8 mouse cellular contexts compared by ENCODE assay signal in the genomic region with DNA sequence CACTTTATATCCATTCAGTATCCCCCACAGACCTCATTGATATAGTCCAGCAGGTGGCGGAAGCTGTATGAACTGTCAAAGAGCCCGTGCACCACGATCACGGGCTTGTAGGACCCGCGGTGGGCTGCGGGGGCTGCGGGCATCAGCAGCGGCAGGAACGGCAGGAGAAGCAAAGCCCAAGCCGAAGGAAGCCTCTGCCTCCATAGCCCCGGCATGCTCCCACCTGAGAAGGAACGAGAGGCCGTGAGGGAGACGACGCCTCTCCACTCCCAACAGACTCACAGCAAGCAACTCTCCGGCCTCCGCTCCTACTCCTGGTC. TPM values are rescaled to one million over a fixed set of nuclear protein-coding genes. Genes with fewer than 3 reads are reported as not detected.
DNase-seq lines count a peak whose midpoint lies in the region; ATAC-seq and TF ChIP-seq lines count a peak whose summit lies in the region.

No protein-coding gene starts in this region.

- DNase-seq in layer of hippocampus, adult 2 months (ENCODE audit: low spot score in 2 of 2) = no peak
- no peak for DNase-seq in layer of hippocampus, adult 8-10 months (ENCODE audit: low spot score in 2 of 2)
- DNase-seq in brain, adult 2 months (ENCODE audit: low read depth, low spot score) = peak; percentile 64
- peak; percentile 68 for DNase-seq in thymus, postnatal 4 days
- DNase-seq in adrenal gland, adult (ENCODE audit: inconsistent age in 2 of 2, low spot score in 1 of 2) = no peak

- H3K27ac ChIP-seq in layer of hippocampus, adult 2 months = peak overlapping the region; percentile 99
- H3K27ac ChIP-seq in heart, embryonic 14.5 days (replicated peaks in 1 of 2; ENCODE audit: control insufficient read depth in 1 of 2, insufficient read depth in 1 of 2, low read depth in 2 of 2, low read length in 2 of 2) = peak overlapping the region; percentile 86 to 96
- H3K27ac ChIP-seq in limb, embryonic 12.5 days = peak overlapping the region; percentile 90
- peak overlapping the region; percentile 85 for H3K27ac ChIP-seq in midbrain, embryonic 16.5 days (ENCODE audit: low read length)

- peak overlapping the region; percentile 67 for H3K4me3 ChIP-seq in layer of hippocampus, adult 2 months
- H3K4me3 ChIP-seq in heart, embryonic 14.5 days (ENCODE audit: control insufficient read depth in 1 of 2, insufficient read depth in 1 of 2, low read depth in 1 of 2, low read length in 2 of 2) = peak overlapping the region; percentile 66 to 85
- peak overlapping the region; percentile 76 for H3K4me3 ChIP-seq in limb, embryonic 12.5 days (replicated peaks)
- H3K4me3 ChIP-seq in midbrain, embryonic 16.5 days (ENCODE audit: low read depth, low read length) = peak overlapping the region; percentile 73

- no peaks in the 10 kb centered on the region for H3K9me3 ChIP-seq in heart, embryonic 14.5 days (ENCODE audit: control insufficient read depth, low read length)
- H3K9me3 ChIP-seq in limb, embryonic 12.5 days = no peaks in the 10 kb centered on the region
- no peaks in the 10 kb centered on the region for H3K9me3 ChIP-seq in midbrain, embryonic 16.5 days (replicated peaks; ENCODE audit: control insufficient read depth, low read length, poor library complexity, severe bottlenecking)

- H3K36me3 ChIP-seq in heart, embryonic 14.5 days (ENCODE audit: control insufficient read depth, insufficient read depth, low read length) = peaks cover 35% of the 10 kb centered on the region
- H3K36me3 ChIP-seq in limb, embryonic 12.5 days = peaks cover 35% of the 10 kb centered on the region
- H3K36me3 ChIP-seq in midbrain, embryonic 16.5 days (ENCODE audit: control insufficient read depth, insufficient read depth, low read length) = no peaks in the 10 kb centered on the region

- H3K4me2 ChIP-seq in heart, embryonic 14.5 days (ENCODE audit: low read length) = peak overlapping the region; percentile 97
- H3K4me2 ChIP-seq in limb, embryonic 12.5 days = peak overlapping the region; percentile 87
- H3K4me2 ChIP-seq in midbrain, embryonic 16.5 days (ENCODE audit: low read length) = peak overlapping the region; percentile 92

- peak; percentile 71 for TF ChIP-seq CTCF in layer of hippocampus, adult 2 months (conservative IDR thresholded peaks at IDR 0.05)

- ATAC-seq in heart, embryonic 14.5 days (ENCODE audit: insufficient number of reproducible peaks, insufficient read depth, low FRiP score, low read depth) = no peak
- ATAC-seq in limb, embryonic 12.5 days (ENCODE audit: insufficient number of reproducible peaks, insufficient read depth, low FRiP score, low TSS enrichment, low read depth) = 0 out of 2 replicates have a peak, but pooled peaks have one; percentile 4
- peak; percentile 46 for ATAC-seq in midbrain, embryonic 16.5 days

- H3K27me3 ChIP-seq in heart, embryonic 14.5 days (ENCODE audit: control insufficient read depth, insufficient read depth, low read length) = peaks cover 26% of the 10 kb centered on the region
- H3K27me3 ChIP-seq in limb, embryonic 12.5 days = peaks cover 35% of the 10 kb centered on the region
- no peaks in the 10 kb centered on the region for H3K27me3 ChIP-seq in midbrain, embryonic 16.5 days (ENCODE audit: control insufficient read depth, insufficient read depth, low read depth, low read length)

- under 1% methylated on average over 18 of the region's 18 CpGs for WGBS in heart, embryonic 14.5 days
- WGBS in limb, embryonic 12.5 days = under 1% methylated on average over 18 of the region's 18 CpGs
- under 1% methylated on average over 17 of the region's 18 CpGs for WGBS in midbrain, embryonic 16.5 days

- H3K4me1 ChIP-seq in heart, embryonic 14.5 days (ENCODE audit: control insufficient read depth in 2 of 2, insufficient read depth in 2 of 2, low read length in 2 of 2) = peaks cover 19 to 35% of the 10 kb centered on the region in 2 experiments
- peaks cover 47% of the 10 kb centered on the region for H3K4me1 ChIP-seq in limb, embryonic 12.5 days (replicated peaks)
- peaks cover 43% of the 10 kb centered on the region for H3K4me1 ChIP-seq in midbrain, embryonic 16.5 days (ENCODE audit: control insufficient read depth, insufficient read depth, low read length)

- peak overlapping the region; percentile 78 for H3K9ac ChIP-seq in heart, embryonic 14.5 days (ENCODE audit: low read length)
- peak overlapping the region; percentile 73 for H3K9ac ChIP-seq in limb, embryonic 12.5 days (replicated peaks)
- H3K9ac ChIP-seq in midbrain, embryonic 16.5 days (ENCODE audit: low read depth, low read length) = peak overlapping the region; percentile 78

RNA-seq across cellular contexts. Expression of a gene that starts 1.6 kb away (rescaled TPM):
- total RNA-seq in layer of hippocampus, adult 2 months (2021) = 10 to 100 TPM; 46.8 to 55.8 TPM
- total RNA-seq in layer of hippocampus, adult 8-10 months (2022) = 10 to 100 TPM; 40.2 to 53.2 (median 46.0) TPM
- polyA plus RNA-seq in heart, embryonic 14.5 days (2014; fragmentation: Nextera tagmentation; extraction: Ambion mirVana) = 30.4 and 33.3 TPM in 2 replicates
- 15.9 and 17.6 TPM in 2 replicates for polyA plus RNA-seq in limb, embryonic 12.5 days (2016; fragmentation: Nextera tagmentation; extraction: Ambion mirVana)
- polyA plus RNA-seq in midbrain, embryonic 16.5 days (2015; fragmentation: Nextera tagmentation; extraction: Ambion mirVana) = 19.9 and 21.0 TPM in 2 replicates

RNA-seq across cellular contexts. Expression of a gene that starts 2.6 kb away (rescaled TPM):
- total RNA-seq in layer of hippocampus, adult 2 months (2021) = 100 to 1,000 TPM; 276 to 305 TPM
- total RNA-seq in layer of hippocampus, adult 8-10 months (2022) = 100 to 1,000 TPM; 211 to 266 (median 228) TPM
- polyA plus RNA-seq in heart, embryonic 14.5 days (2014; fragmentation: Nextera tagmentation; extraction: Ambion mirVana) = 0.27 and 0.39 TPM in 2 replicates
- 0.20 and 0.28 TPM in 2 replicates for polyA plus RNA-seq in limb, embryonic 12.5 days (2016; fragmentation: Nextera tagmentation; extraction: Ambion mirVana)
- 10.3 and 11.5 TPM in 2 replicates for polyA plus RNA-seq in midbrain, embryonic 16.5 days (2015; fragmentation: Nextera tagmentation; extraction: Ambion mirVana)

RNA-seq across cellular contexts. Expression of a gene that starts 11.0 kb away (rescaled TPM):
- 1 to 10 TPM; 1.7 to 2.4 TPM for total RNA-seq in layer of hippocampus, adult 2 months (2021)
- 1 to 10 TPM; 1.4 to 3.3 (median 2.4) TPM for total RNA-seq in layer of hippocampus, adult 8-10 months (2022)
- 0.46 and 0.55 TPM in 2 replicates for polyA plus RNA-seq in heart, embryonic 14.5 days (2014; fragmentation: Nextera tagmentation; extraction: Ambion mirVana)
- 3.0 and 3.4 TPM in 2 replicates for polyA plus RNA-seq in limb, embryonic 12.5 days (2016; fragmentation: Nextera tagmentation; extraction: Ambion mirVana)
- polyA plus RNA-seq in midbrain, embryonic 16.5 days (2015; fragmentation: Nextera tagmentation; extraction: Ambion mirVana) = 6.1 and 6.3 TPM in 2 replicates

RNA-seq across cellular contexts. Expression of a gene that starts 17.8 kb away (rescaled TPM):
- 10 to 100 TPM; 16.2 to 18.8 TPM for total RNA-seq in layer of hippocampus, adult 2 months (2021)
- total RNA-seq in layer of hippocampus, adult 8-10 months (2022) = 10 to 100 TPM; 12.5 to 18.5 (median 15.2) TPM
- polyA plus RNA-seq in heart, embryonic 14.5 days (2014; fragmentation: Nextera tagmentation; extraction: Ambion mirVana) = 7.3 and 8.9 TPM in 2 replicates
- 14.0 and 19.5 TPM in 2 replicates for polyA plus RNA-seq in limb, embryonic 12.5 days (2016; fragmentation: Nextera tagmentation; extraction: Ambion mirVana)
- polyA plus RNA-seq in midbrain, embryonic 16.5 days (2015; fragmentation: Nextera tagmentation; extraction: Ambion mirVana) = 15.4 and 17.9 TPM in 2 replicates

RNA-seq across cellular contexts. Expression of a gene that starts 20.2 kb away (rescaled TPM):
- total RNA-seq in layer of hippocampus, adult 2 months (2021) = 10 to 100 TPM; 92.0 to 93.2 TPM
- 10 to 100 TPM; 74.1 to 82.9 (median 79.8) TPM for total RNA-seq in layer of hippocampus, adult 8-10 months (2022)
- polyA plus RNA-seq in heart, embryonic 14.5 days (2014; fragmentation: Nextera tagmentation; extraction: Ambion mirVana) = 28.7 and 34.3 TPM in 2 replicates
- polyA plus RNA-seq in limb, embryonic 12.5 days (2016; fragmentation: Nextera tagmentation; extraction: Ambion mirVana) = 94.8 and 103 TPM in 2 replicates
- polyA plus RNA-seq in midbrain, embryonic 16.5 days (2015; fragmentation: Nextera tagmentation; extraction: Ambion mirVana) = 119 and 123 TPM in 2 replicates

Comparison
In these comparisons a context has a peak if more than half of its experiments do, and no peak if none do; other contexts are left out.
1. DNase-seq: peak in brain, adult 2 months (single experiment) and thymus, postnatal 4 days (single experiment); none in layer of hippocampus, adult 2 months (0 of 2), layer of hippocampus, adult 8-10 months (0 of 2) and adrenal gland, adult (0 of 2).
2. Peak in every context shown above with its lines, with median percentiles within 50 percentile points of each other: H3K27ac ChIP-seq, H3K4me3 ChIP-seq, H3K4me2 ChIP-seq and H3K9ac ChIP-seq.